Mouse (Mus musculus): ENCODE data around the gene 1700022I11Rik. TPM values are rescaled to one million over a fixed set of nuclear protein-coding genes. Genes with fewer than 3 reads are reported as not detected.
A peak's percentile ranks its signal among the peaks of the same experiment; 100 is the strongest.

Gene 1700022I11Rik
- polyA plus RNA-seq, 1 experiment from 2014 or later = 0.43 TPM

- no peak for TF ChIP-seq CTCF (IDR thresholded peaks at IDR 0.05; ENCODE audit: low read depth)
- Histone ChIP-seq H3K27ac (ENCODE audit: low read depth, low read length) (no peak overlapping the region), H3K4me3 (ENCODE audit: low read depth, low read length) (no peak overlapping the region), H3K9me3 (ENCODE audit: control insufficient read depth) (no peaks in the 10 kb centered on the region), H3K9ac (ENCODE audit: low read depth, low read length) (no peak overlapping the region), H3K36me3 (ENCODE audit: control insufficient read depth, insufficient read depth) (peaks cover under 1% of the 10 kb centered on the region; the same call in 1 of the 2 replicates), H3K4me1 (replicated peaks; ENCODE audit: control insufficient read depth, insufficient read depth, low read length) (peaks cover 8% of the 10 kb centered on the region; the same call in 1 of the 2 replicates), H3K27me3 (replicated peaks; ENCODE audit: control insufficient read depth, insufficient read depth, low read length) (no peaks in the 10 kb centered on the region), H3K4me2 (replicated peaks; ENCODE audit: low read depth) (no peak overlapping the region)
- ATAC-seq = no peak
- 85% methylated on average over 2 of the region's 2 CpGs for WGBS
Observed at GRCm38 (mm10) chr4:43001272-43001671, 31.9 kb downstream of the 1700022I11Rik start.

- no peak overlapping the region for H3K4me3 ChIP-seq (ENCODE audit: low read depth, low read length)
- 65% methylated on average over 12 of the region's 12 CpGs for WGBS
- H3K9me3 ChIP-seq (ENCODE audit: control insufficient read depth) = no peaks in the 10 kb centered on the region
- H3K4me1 ChIP-seq (replicated peaks; ENCODE audit: control insufficient read depth, insufficient read depth, low read length) = peaks cover 6% of the 10 kb centered on the region; the same call in 1 of the 2 replicates
- ATAC-seq = no peak
- no peak overlapping the region for H3K9ac ChIP-seq (ENCODE audit: low read depth, low read length)
- peaks cover 7% of the 10 kb centered on the region; the same call in 1 of the 2 replicates for H3K36me3 ChIP-seq (ENCODE audit: control insufficient read depth, insufficient read depth)
- H3K4me2 ChIP-seq (replicated peaks; ENCODE audit: low read depth) = no peak overlapping the region
- TF ChIP-seq CTCF (IDR thresholded peaks at IDR 0.05; ENCODE audit: low read depth) = no peak
- H3K27me3 ChIP-seq (replicated peaks; ENCODE audit: control insufficient read depth, insufficient read depth, low read length) = no peaks in the 10 kb centered on the region
- H3K27ac ChIP-seq (ENCODE audit: low read depth, low read length) = peak overlapping the region; percentile 28; the same call in 1 of the 2 replicates
Observed at GRCm38 (mm10) chr4:43002756-43003439, 33.5 kb downstream of the 1700022I11Rik start.

DNA sequence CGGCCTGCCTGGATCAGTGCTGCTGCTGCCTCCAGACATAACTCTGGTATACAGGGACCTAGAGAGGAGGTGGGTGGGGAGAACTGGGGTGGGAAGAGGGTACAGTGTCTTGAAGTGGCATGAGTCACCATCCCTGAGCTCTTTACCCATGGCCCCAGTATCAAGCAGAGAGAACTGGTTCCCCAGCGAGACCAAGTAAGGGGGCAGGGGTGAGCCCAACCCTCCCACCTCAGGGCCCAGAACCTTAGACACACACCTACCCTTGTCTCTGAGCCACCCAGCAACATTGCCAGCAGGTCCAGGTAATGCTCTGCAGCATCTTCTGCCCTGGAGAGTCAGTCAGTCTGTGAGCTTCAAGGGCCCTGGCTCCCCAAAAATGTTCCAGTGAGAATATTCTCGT is 35.5 kb downstream of the 1700022I11Rik start:
- no peak for ATAC-seq
- WGBS = 94% methylated on average over 3 of the region's 3 CpGs
- no peak overlapping the region for H3K4me3 ChIP-seq (ENCODE audit: low read depth, low read length)
- no peaks in the 10 kb centered on the region for H3K9me3 ChIP-seq (ENCODE audit: control insufficient read depth)
- H3K36me3 ChIP-seq (ENCODE audit: control insufficient read depth, insufficient read depth) = peaks cover 7% of the 10 kb centered on the region; the same call in 1 of the 2 replicates
- no peaks in the 10 kb centered on the region for H3K27me3 ChIP-seq (replicated peaks; ENCODE audit: control insufficient read depth, insufficient read depth, low read length)
- no peak overlapping the region for H3K9ac ChIP-seq (ENCODE audit: low read depth, low read length)
- no peak for TF ChIP-seq CTCF (IDR thresholded peaks at IDR 0.05; ENCODE audit: low read depth)
- H3K4me2 ChIP-seq (replicated peaks; ENCODE audit: low read depth) = no peak overlapping the region
- H3K27ac ChIP-seq (ENCODE audit: low read depth, low read length) = no peak overlapping the region
- H3K4me1 ChIP-seq (replicated peaks; ENCODE audit: control insufficient read depth, insufficient read depth, low read length) = peaks cover 4% of the 10 kb centered on the region; the same call in 1 of the 2 replicates

GRCm38 (mm10) chr4:43005765-43006164 is 36.4 kb downstream of the 1700022I11Rik start:
- H3K27me3 ChIP-seq (replicated peaks; ENCODE audit: control insufficient read depth, insufficient read depth, low read length) = no peaks in the 10 kb centered on the region
- ATAC-seq = no peak
- H3K4me1 ChIP-seq (replicated peaks; ENCODE audit: control insufficient read depth, insufficient read depth, low read length) = peaks cover 4% of the 10 kb centered on the region; the same call in 1 of the 2 replicates
- H3K9ac ChIP-seq (ENCODE audit: low read depth, low read length) = no peak overlapping the region
- H3K4me3 ChIP-seq (ENCODE audit: low read depth, low read length) = no peak overlapping the region
- peaks cover 7% of the 10 kb centered on the region; the same call in 1 of the 2 replicates for H3K36me3 ChIP-seq (ENCODE audit: control insufficient read depth, insufficient read depth)
- no peak overlapping the region for H3K27ac ChIP-seq (ENCODE audit: low read depth, low read length)
- H3K9me3 ChIP-seq (ENCODE audit: control insufficient read depth) = no peaks in the 10 kb centered on the region
- H3K4me2 ChIP-seq (replicated peaks; ENCODE audit: low read depth) = no peak overlapping the region
- TF ChIP-seq CTCF (IDR thresholded peaks at IDR 0.05; ENCODE audit: low read depth) = peak; percentile 77
- WGBS = 55% methylated on average over 2 of the region's 2 CpGs

DNA sequence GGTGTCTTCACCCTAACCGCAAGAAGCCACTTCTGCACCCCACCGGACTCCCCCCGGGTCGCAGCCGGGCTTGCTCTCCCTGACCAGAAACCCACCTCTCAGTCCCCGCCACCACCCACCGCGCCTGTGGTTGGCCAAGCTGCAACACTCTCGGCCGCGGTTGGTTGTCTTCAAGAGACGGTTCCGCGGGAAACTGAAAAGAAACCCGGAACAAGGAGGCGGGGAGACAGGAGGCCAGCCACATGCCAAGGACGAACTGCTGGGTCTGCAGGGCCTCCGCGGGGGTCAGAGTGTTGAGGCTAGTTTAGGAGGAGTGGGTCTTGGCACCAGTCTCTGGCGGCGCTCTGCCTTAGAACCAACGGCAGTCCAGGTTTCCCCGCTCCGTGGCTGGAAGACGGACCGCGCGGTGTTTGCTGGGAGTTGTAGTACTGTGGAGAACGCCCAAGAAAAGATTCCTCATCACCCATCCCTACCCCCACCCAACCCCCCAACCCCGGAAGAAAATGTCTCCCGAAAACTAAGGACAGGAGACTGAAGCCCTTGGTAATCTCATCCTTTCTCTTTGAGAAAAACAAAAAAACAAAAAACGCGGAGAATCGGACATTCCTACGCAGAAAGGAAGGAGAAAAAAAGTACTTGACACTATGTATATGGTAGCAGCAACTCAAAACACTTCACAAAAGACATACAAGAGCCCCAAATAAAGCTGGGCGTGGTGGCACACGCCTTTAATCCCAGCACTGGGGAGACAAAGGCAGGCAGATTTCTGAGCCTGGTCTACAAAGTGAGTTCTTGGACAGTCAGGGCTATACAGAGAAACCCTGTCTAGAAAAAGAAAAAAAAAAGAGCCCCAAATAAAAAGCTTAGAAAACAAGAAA is 41.0 kb downstream of the 1700022I11Rik start, which contains the start of gene Fancg:
Gene Fancg, minus strand, starts transcription at position 346 of the 878 bp plus-strand sequence.
- Histone ChIP-seq H3K36me3 (ENCODE audit: control insufficient read depth, insufficient read depth) (peaks cover 7% of the 10 kb centered on the region; the same call in 1 of the 2 replicates), H3K4me1 (replicated peaks; ENCODE audit: control insufficient read depth, insufficient read depth, low read length) (peaks cover 4% of the 10 kb centered on the region; the same call in 1 of the 2 replicates), H3K27me3 (replicated peaks; ENCODE audit: control insufficient read depth, insufficient read depth, low read length) (no peaks in the 10 kb centered on the region), H3K4me3 (ENCODE audit: low read depth, low read length) (peak within 1 kb of the TSS; percentile 73), H3K9ac (ENCODE audit: low read depth, low read length) (peak within 1 kb of the TSS; percentile 58), H3K27ac (ENCODE audit: low read depth, low read length) (no peak within 1 kb of the TSS), H3K9me3 (ENCODE audit: control insufficient read depth) (no peaks in the 10 kb centered on the region), H3K4me2 (replicated peaks; ENCODE audit: low read depth) (peak within 1 kb of the TSS; percentile 85)
- no peak for TF ChIP-seq CTCF (IDR thresholded peaks at IDR 0.05; ENCODE audit: low read depth)
- under 1% methylated on average over 37 of the region's 37 CpGs for WGBS
- ATAC-seq = peak; percentile 80

- Histone ChIP-seq H3K4me1 (replicated peaks; ENCODE audit: control insufficient read depth, insufficient read depth, low read length) (peaks cover 4% of the 10 kb centered on the region; the same call in 1 of the 2 replicates), H3K36me3 (ENCODE audit: control insufficient read depth, insufficient read depth) (no peaks in the 10 kb centered on the region), H3K4me3 (ENCODE audit: low read depth, low read length) (no peak overlapping the region), H3K27me3 (replicated peaks; ENCODE audit: control insufficient read depth, insufficient read depth, low read length) (no peaks in the 10 kb centered on the region), H3K27ac (ENCODE audit: low read depth, low read length) (no peak overlapping the region), H3K9me3 (ENCODE audit: control insufficient read depth) (no peaks in the 10 kb centered on the region), H3K9ac (ENCODE audit: low read depth, low read length) (no peak overlapping the region), H3K4me2 (replicated peaks; ENCODE audit: low read depth) (no peak overlapping the region)
- no peak for TF ChIP-seq CTCF (IDR thresholded peaks at IDR 0.05; ENCODE audit: low read depth)
- WGBS = 92% methylated on average over 1 of the region's 1 CpGs
- no peak for ATAC-seq
Observed at GRCm38 (mm10) chr4:43012091-43012490, 42.7 kb downstream of the 1700022I11Rik start.

Measured in intestine, postnatal 0 days (tissue).